Mouse (Mus musculus) spleen, adult 2 months (tissue): ENCODE results near the gene Dnmt3a.

Experiments used
- CTCF ChIP-seq: fragments of 200-500 bp; IDR thresholded peaks from 2 replicates; pipeline ENCODE4 v1.5.1; 2011; ENCODE audit warnings: mild to moderate bottlenecking, inconsistent platforms; ENCODE audit not compliant: insufficient read depth, insufficient read length, insufficient replicate concordance; ENCODE audit errors: extremely low read depth
- POLR2A ChIP-seq: fragments of 200-500 bp; IDR thresholded peaks from 2 replicates; pipeline ENCODE4 v1.6.1; 2011; ENCODE audit warnings: low read depth, low read length, inconsistent platforms

- no peak for TF ChIP-seq CTCF
- TF ChIP-seq POLR2A = no peak
Observed at GRCm38 (mm10) chr12:3787041-3787440, 18.8 kb upstream of the Dnmt3a start.
